Mouse (Mus musculus): Measurements from ENCODE around the gene Cdc42ep4.

The Cdc42ep4 gene

DNA sequence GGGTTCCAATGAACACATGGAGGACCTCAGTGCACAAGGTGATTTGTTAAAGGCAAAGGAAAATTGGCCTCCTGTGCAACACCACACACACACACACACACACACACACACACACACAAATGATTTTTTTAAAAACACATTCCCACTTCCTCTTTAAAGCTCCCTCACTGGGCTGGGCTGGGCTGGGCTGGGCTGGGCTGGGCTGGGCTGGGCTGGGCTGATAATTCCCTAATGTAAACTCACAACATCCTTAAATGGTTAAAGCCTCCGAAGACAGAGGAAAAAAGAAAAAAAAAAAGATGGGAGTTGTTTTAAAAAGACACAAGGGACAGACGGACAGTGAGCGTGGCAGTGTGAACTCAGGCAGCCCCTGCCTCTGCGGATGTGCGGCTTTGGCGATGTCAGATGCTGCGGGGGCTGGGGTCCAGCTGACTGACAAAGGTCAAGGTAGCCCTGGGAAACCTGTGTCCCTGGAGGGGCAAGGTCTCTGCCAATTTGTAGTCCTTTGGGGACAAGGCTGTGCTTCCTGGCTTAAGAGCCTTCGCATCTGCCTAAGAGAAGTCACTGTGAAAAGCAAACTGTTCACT lies 26.3 kb upstream of the Cdc42ep4 start:
- no peak for DNase-seq (ENCODE audit: low spot score in 2 of 2)

DNA sequence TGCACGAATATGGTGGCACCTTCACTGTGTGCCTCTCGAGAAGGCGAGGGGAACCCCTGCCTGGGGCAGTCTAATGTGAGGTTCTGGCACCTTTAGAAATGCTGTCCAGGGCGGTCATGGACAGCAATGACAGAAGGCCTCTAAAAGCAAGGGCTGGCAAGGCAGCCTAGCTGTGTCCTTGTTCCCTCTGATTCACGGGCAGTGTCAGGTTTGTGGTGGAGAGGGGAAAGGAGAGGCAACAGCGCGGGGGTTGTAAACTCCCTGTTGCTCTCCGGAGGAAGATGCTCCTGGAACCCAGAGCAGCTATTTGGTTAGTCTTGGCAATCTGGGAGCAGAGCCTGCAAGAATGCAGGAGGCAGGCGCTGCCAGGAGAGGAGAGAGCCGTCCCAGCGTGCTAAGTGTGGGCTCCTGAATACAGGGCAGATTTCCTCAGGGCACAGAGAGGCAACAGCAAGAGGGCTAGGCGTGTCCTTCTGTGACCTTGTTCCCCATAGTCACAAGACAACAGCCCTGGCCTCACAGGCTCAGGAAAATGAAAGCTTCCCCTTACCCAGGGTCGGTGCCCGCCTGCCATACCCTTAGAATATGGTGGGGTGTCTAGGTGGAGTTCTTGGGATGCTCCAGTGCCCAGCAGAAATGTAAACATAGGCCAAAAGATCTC lies 25.3 kb upstream of the Cdc42ep4 start:
- no peak for DNase-seq (ENCODE audit: low spot score in 2 of 2)

DNA sequence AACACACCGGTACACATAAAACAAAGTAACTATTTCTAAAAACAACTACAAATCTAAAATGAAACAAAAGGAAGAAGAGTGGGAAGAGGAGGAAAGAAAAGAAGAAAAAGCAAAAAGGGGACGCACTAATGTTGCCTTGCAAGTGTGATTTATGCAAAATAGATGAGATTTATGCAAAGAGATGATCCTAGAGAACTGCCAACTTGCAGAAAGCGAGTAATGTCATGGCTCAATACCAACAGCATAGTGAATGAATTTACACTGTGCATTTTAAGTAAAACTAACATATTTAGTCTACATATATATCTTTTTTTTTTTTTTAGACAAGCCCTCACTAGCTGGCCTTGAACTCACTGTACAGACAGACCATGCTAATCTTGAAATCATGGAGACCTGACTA lies 23.1 kb upstream of the Cdc42ep4 start:
- DNase-seq (ENCODE audit: low spot score in 2 of 2): no peak

- DNase-seq (ENCODE audit: low spot score in 2 of 2): no peak
Observed at GRCm38 (mm10) chr11:113773191-113773590, 21.5 kb upstream of the Cdc42ep4 start.

GRCm38 (mm10) chr11:113771187-113771586 lies 19.5 kb upstream of the Cdc42ep4 start:
- DNase-seq (ENCODE audit: low spot score in 2 of 2): no peak

DNA sequence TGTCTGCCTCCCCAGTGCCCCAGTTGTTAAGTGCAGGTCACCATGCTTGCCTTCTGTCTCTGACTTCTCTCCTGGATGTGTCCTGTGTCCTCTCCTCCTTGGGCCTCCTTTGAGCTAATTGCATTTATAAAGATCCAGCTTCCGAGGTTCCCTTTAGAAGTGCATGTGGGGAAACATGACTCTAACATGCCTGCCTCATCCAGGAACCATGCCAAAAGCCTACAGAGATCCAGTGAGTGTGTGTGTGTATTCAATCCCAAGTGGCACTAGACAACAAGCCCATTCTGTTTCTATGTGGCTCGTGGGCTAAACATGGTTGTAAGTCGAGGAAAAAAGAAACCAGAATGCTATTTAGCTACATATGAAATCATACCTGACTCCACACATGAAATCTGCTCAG lies 16.7 kb upstream of the Cdc42ep4 start:
- DNase-seq (ENCODE audit: low spot score in 2 of 2): no peak

GRCm38 (mm10) chr11:113767285-113767684 lies 15.6 kb upstream of the Cdc42ep4 start:
- DNase-seq (ENCODE audit: low spot score in 2 of 2): no peak

DNA sequence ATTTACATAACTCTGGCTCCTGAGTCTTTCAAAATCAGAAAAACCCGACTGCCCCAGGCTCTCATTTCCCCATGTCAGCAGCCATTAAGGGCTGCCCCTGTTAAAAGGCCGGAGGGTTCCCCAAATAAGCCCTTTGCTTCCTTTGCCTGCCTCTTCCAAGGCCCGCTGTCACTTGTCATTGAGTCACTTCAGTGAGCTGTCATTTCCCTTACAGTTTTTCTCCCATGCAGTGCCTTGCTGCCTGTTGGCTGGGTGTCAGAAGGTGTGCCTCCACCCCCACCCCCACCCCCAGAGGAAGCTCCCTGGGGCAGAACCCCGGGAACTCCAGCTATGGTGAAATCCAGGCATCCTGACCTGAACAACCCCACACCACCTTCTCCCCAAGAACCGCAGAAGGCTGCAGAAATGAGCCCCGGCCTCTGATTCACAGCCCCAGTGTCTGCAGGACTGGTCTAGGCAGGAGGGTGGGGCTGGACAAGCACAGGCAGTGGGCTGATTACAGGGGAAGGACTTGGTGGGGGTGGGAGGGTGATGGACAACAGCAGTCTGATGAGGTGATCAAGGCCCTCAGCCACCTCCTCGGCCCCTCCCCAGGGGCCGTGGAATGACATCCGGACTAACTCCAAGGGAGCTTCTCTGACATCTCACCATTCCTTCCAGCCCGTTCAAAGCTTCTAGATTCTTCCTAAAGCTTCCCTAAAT lies 14.8 kb upstream of the Cdc42ep4 start:
- no peak for DNase-seq (ENCODE audit: low spot score in 2 of 2)

GRCm38 (mm10) chr11:113764132-113764849 lies 12.6 kb upstream of the Cdc42ep4 start:
- no peak for DNase-seq (ENCODE audit: low spot score in 2 of 2)

DNA sequence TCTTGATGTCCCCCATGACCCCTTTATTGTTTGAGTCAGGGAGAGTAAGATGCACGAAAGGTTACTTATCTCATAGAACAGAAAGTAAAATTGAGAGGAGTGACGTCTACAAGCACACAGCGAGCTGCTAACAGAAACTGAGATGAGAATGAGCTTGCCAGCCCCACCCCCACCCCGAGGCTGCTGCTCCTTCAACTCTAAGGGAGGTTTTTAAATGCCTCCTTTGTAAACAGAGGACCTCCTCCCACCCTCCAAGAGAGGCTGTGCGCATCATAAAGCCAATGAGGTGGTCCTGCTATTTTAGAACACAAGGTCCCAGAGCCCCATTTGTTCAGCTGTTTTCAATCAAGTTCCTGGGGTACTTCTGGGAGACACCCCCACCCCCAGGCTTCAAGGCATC lies 11.8 kb upstream of the Cdc42ep4 start:
- DNase-seq (ENCODE audit: low spot score in 2 of 2): no peak

- no peak for DNase-seq (ENCODE audit: low spot score in 2 of 2)
Observed at GRCm38 (mm10) chr11:113762136-113762797, 10.6 kb upstream of the Cdc42ep4 start.

- peak in 1 of 2 experiments; percentile 41 for DNase-seq (ENCODE audit: low spot score in 2 of 2)
Observed at GRCm38 (mm10) chr11:113761646-113762045, 10.0 kb upstream of the Cdc42ep4 start.

GRCm38 (mm10) chr11:113760476-113760875 lies 8.8 kb upstream of the Cdc42ep4 start:
- DNase-seq (ENCODE audit: low spot score in 2 of 2): no peak

GRCm38 (mm10) chr11:113758851-113759250 lies 7.2 kb upstream of the Cdc42ep4 start:
- no peak for DNase-seq (ENCODE audit: low spot score in 2 of 2)

DNA sequence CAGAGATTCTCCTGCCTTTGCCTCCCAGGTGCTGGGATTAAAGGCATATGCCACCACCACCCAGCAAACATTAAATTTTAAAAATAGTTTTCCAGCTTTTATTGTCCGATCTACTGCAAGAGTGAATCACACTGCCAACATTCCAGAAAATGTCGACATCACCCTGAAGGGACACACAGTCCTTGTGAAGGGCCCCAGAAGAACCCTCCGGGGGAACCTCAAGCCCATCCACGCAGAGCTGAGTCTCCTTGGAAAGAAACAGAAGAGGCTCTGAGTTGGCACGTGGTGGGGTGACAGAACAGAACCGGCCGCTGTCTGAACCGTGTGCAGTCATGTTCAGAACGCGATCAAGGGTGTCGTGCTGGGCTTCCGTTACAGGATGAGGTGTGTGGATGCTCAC lies 4.9 kb upstream of the Cdc42ep4 start:
- no peak for DNase-seq (ENCODE audit: low spot score in 2 of 2)

DNA sequence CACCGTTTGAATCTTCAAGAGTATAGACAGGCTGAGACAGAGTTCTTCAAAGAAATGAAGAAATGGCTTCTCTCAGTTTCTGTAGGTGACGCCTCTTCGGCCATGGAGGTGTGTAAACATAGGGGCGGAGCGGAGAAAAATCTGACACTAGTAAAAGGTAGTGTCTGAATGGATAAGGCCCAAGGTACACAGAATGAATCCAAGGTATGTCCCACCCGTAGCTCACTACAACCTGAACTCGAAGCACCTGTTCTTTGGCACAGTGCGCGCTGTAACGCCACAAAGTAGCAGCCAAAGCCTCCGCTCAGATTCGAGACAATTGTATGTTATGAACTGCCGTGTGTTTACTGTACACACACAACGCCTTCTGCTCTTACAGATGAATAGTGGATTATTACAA lies 4.2 kb upstream of the Cdc42ep4 start:
- DNase-seq (ENCODE audit: low spot score in 2 of 2): no peak

DNA sequence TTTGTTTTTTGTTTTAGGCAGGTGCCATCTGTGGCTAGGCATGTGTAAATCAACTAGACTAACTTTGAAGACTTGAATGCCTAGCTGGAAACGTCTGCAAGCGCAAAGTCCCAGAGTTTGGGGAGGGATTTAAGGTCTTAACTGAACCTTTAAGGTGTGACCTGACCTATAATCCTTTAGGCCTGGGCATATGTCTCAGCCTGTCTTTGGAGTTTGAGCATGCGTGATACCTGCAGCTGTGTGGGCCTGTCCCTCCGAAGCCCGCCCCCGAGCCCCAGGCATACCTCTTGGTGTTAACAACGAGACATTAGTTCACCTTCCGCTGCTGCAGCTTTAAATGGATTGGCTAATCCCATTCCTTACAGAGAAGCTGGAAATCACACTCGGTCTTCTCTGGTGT lies 3.2 kb upstream of the Cdc42ep4 start:
- DNase-seq (ENCODE audit: low spot score in 2 of 2): no peak

DNA sequence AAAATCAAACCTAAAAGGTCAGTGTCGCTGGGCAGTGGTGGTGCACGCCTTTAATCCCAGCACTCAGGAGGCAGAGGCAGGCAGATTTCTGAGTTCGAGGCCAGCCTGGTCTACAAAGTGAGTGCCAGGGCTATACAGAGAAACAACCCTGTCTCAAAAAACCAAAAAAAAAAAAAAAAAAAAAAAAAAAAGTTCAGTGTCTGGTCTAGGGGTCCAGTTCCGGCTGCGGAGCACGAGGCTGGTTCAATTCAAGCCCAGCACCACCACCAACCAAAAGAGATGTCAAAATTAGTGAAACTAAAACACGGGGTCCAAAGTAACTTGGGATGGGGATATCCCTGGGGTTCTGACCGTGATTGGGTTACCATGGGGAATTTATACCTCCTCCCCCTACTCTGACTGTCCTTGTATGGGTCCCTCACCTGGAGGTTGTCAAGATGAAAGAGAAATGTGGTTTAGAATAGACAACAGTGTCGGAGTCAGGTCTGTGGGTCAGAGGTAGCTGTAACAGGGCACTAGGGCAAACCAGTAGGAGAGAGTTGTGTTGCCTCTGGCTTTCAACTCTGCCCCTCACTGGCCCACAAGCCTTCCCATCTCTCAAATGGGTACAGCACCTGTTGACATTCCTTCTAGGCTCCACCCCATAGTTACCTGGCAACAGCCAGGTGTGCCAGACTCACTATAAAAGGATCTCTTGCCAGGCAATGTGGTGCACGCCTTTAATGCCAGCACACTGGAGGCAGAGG lies 1.2 kb upstream of the Cdc42ep4 start:
- DNase-seq (ENCODE audit: low spot score in 2 of 2): no peak

- DNase-seq (ENCODE audit: low spot score in 2 of 2): peak; percentile 23 to 46
Observed at GRCm38 (mm10) chr11:113752158-113752661, 529 bp upstream of the Cdc42ep4 start.

- peak; percentile 60 to 70 for DNase-seq (ENCODE audit: low spot score in 2 of 2)
Observed at GRCm38 (mm10) chr11:113750571-113751483, 854 bp downstream of the Cdc42ep4 start.
